Mouse (Mus musculus) bone marrow macrophage, adult 2 months (primary cell): ENCODE data around the gene Hspb1.

Source experiments
- CTCF ChIP-seq: IDR thresholded peaks from 2 replicates; pipeline ENCODE4 v1.5.1; 2012; ENCODE audit warnings: low read depth, mild to moderate bottlenecking, low read length, moderate library complexity
- POLR2A ChIP-seq: IDR thresholded peaks from 2 replicates; pipeline ENCODE4 v1.6.1; 2012; ENCODE audit warnings: mild to moderate bottlenecking, low read depth, low read length, borderline replicate concordance

- no peak for TF ChIP-seq POLR2A
- TF ChIP-seq CTCF = no peak
Measured at GRCm38 (mm10) chr5:135935641-135936190, 48.0 kb downstream of the Hspb1 start.
